Comparison of ENCODE assay signal across 10 mouse cellular contexts in genomic region chr9:44399114-44399794, GRCm38 (mm10). TPM values are rescaled to one million over a fixed set of nuclear protein-coding genes. Genes with fewer than 3 reads are reported as not detected.
DNase-seq lines count a peak whose midpoint lies in the region; ATAC-seq lines count a peak whose summit lies in the region.
"Had no signal": no experiment of that assay in that cellular context is flagged by ENCODE, and none has a peak within 500 bp of the region (broad histone marks: within the 10 kb centered on the region; RNA-seq: fewer than 3 reads in every experiment).

No protein-coding gene starts in this region.

- no peaks in the 10 kb centered on the region for H3K27me3 ChIP-seq in heart, embryonic 13.5 days (replicated peaks)
- H3K27me3 ChIP-seq in neural tube, embryonic 11.5 days (ENCODE audit: control insufficient read depth, insufficient read depth, low read length), result no peaks in the 10 kb centered on the region
- no peaks in the 10 kb centered on the region for H3K27me3 ChIP-seq in liver, embryonic 11.5 days (replicated peaks; ENCODE audit: control insufficient read depth, insufficient read depth, low read length)

- peaks cover 48% of the 10 kb centered on the region for H3K4me1 ChIP-seq in heart, embryonic 13.5 days
- H3K4me1 ChIP-seq in neural tube, embryonic 11.5 days (ENCODE audit: control insufficient read depth, insufficient read depth, low read length), result peaks cover 7% of the 10 kb centered on the region; the same call in 1 of the 2 replicates
- peaks cover 14% of the 10 kb centered on the region for H3K4me1 ChIP-seq in liver, embryonic 11.5 days (replicated peaks; ENCODE audit: control insufficient read depth, insufficient read depth, low read length)

- no peaks in the 10 kb centered on the region for H3K9me3 ChIP-seq in heart, embryonic 13.5 days
- no peaks in the 10 kb centered on the region for H3K9me3 ChIP-seq in neural tube, embryonic 11.5 days (ENCODE audit: control insufficient read depth, low read length)
- H3K9me3 ChIP-seq in liver, embryonic 11.5 days (ENCODE audit: control insufficient read depth, low read length), result no peaks in the 10 kb centered on the region
- H3K9me3 ChIP-seq: embryonic facial prominence, embryonic 13.5 days had no signal

- no peak overlapping the region for H3K27ac ChIP-seq in heart, embryonic 13.5 days (replicated peaks)
- H3K27ac ChIP-seq in neural tube, embryonic 11.5 days (ENCODE audit: low read depth, low read length), result no peak overlapping the region
- no peak overlapping the region for H3K27ac ChIP-seq in liver, embryonic 11.5 days (ENCODE audit: low read depth, low read length)
- H3K27ac ChIP-seq: macrophage had no signal

- H3K9ac ChIP-seq in heart, embryonic 13.5 days, result peak overlapping the region; percentile 24; the same call in 1 of the 2 replicates
- H3K9ac ChIP-seq in neural tube, embryonic 11.5 days (ENCODE audit: low read length), result no peak overlapping the region
- H3K9ac ChIP-seq in liver, embryonic 11.5 days (ENCODE audit: low read depth, low read length), result peak overlapping the region; percentile 13

- ATAC-seq in heart, embryonic 13.5 days (ENCODE audit: extremely low read depth, insufficient number of reproducible peaks, low FRiP score, low TSS enrichment), result no peak
- no peak for ATAC-seq in neural tube, embryonic 11.5 days (ENCODE audit: insufficient read depth, low FRiP score, low TSS enrichment)
- no peak for ATAC-seq in liver, embryonic 11.5 days (replicated peaks; ENCODE audit: low FRiP score)

- H3K4me2 ChIP-seq in heart, embryonic 13.5 days, result no peak overlapping the region
- peak overlapping the region; percentile 15; the same call in 1 of the 2 replicates for H3K4me2 ChIP-seq in neural tube, embryonic 11.5 days (ENCODE audit: low read depth)
- peak overlapping the region; percentile 93 for H3K4me2 ChIP-seq in liver, embryonic 11.5 days

- peaks cover 58% of the 10 kb centered on the region for H3K36me3 ChIP-seq in heart, embryonic 13.5 days
- peaks cover 19% of the 10 kb centered on the region for H3K36me3 ChIP-seq in neural tube, embryonic 11.5 days (ENCODE audit: control insufficient read depth, insufficient read depth, low read length)
- H3K36me3 ChIP-seq in liver, embryonic 11.5 days (ENCODE audit: control insufficient read depth, insufficient read depth, low read length), result peaks cover 35% of the 10 kb centered on the region

- no peak for DNase-seq in heart, adult 18-20 months
- DNase-seq in neural tube, embryonic 11.5 days (ENCODE audit: low spot score), result no peak
- no peak for DNase-seq in neural tube, embryonic 10.5 days (ENCODE audit: extremely low spot score, low spot score)
- no peak for DNase-seq in liver, embryonic 11.5 days (ENCODE audit: low spot score)
- no peak for DNase-seq in B cell, adult 2 months
- no peak for DNase-seq in spleen, postnatal 36 days (ENCODE audit: low spot score in 2 of 2)
- DNase-seq: thymus, adult 2 months had no signal

- WGBS in heart, embryonic 13.5 days, result 77% methylated on average over 13 of the region's 13 CpGs
- 83% methylated on average over 13 of the region's 13 CpGs for WGBS in neural tube, embryonic 11.5 days
- 83% methylated on average over 13 of the region's 13 CpGs for WGBS in liver, embryonic 11.5 days

- H3K4me3 ChIP-seq in heart, embryonic 13.5 days, result no peak overlapping the region
- no peak overlapping the region for H3K4me3 ChIP-seq in neural tube, embryonic 11.5 days (ENCODE audit: low read depth, low read length)
- H3K4me3 ChIP-seq in liver, embryonic 11.5 days (ENCODE audit: low read depth, low read length), result peak overlapping the region; percentile 94

RNA-seq across cellular contexts. Expression of gene Slc37a4, which starts 2.6 kb away (rescaled TPM):
- 31.4 and 36.4 TPM in 2 replicates for polyA plus RNA-seq in heart, embryonic 13.5 days (2015; fragmentation: Nextera tagmentation; extraction: Ambion mirVana)
- 10 to 100 TPM; 17.8 to 20.3 TPM for total RNA-seq in heart, adult 18-20 months (2021)
- 26.8 and 31.8 TPM in 2 replicates for polyA plus RNA-seq in neural tube, embryonic 11.5 days (2014; fragmentation: Nextera tagmentation; extraction: Ambion mirVana)
- 33.2 TPM in 2 replicates for polyA plus RNA-seq in liver, embryonic 11.5 days (2014; fragmentation: Nextera tagmentation; extraction: Ambion mirVana)

RNA-seq across cellular contexts. Expression of gene Rps25, which starts 7.7 kb away (rescaled TPM):
- polyA plus RNA-seq in heart, embryonic 13.5 days (2015; fragmentation: Nextera tagmentation; extraction: Ambion mirVana), result 1,048 and 1,209 TPM in 2 replicates
- 100 to 1,000 TPM; 788 to 877 TPM for total RNA-seq in heart, adult 18-20 months (2021)
- polyA plus RNA-seq in neural tube, embryonic 11.5 days (2014; fragmentation: Nextera tagmentation; extraction: Ambion mirVana), result 1,766 and 1,857 TPM in 2 replicates
- 2,656 and 2,838 TPM in 2 replicates for polyA plus RNA-seq in liver, embryonic 11.5 days (2014; fragmentation: Nextera tagmentation; extraction: Ambion mirVana)

RNA-seq across cellular contexts. Expression of gene Trappc4, which starts 8.1 kb away (rescaled TPM):
- 78.9 and 89.7 TPM in 2 replicates for polyA plus RNA-seq in heart, embryonic 13.5 days (2015; fragmentation: Nextera tagmentation; extraction: Ambion mirVana)
- 10 to 100 TPM; 42.0 to 43.6 TPM for total RNA-seq in heart, adult 18-20 months (2021)
- 204 and 214 TPM in 2 replicates for polyA plus RNA-seq in neural tube, embryonic 11.5 days (2014; fragmentation: Nextera tagmentation; extraction: Ambion mirVana)
- 99.5 and 107 TPM in 2 replicates for polyA plus RNA-seq in liver, embryonic 11.5 days (2014; fragmentation: Nextera tagmentation; extraction: Ambion mirVana)

RNA-seq across cellular contexts. Expression of gene Ccdc84, which starts 19.1 kb away (rescaled TPM):
- 19.6 and 21.4 TPM in 2 replicates for polyA plus RNA-seq in heart, embryonic 13.5 days (2015; fragmentation: Nextera tagmentation; extraction: Ambion mirVana)
- total RNA-seq in heart, adult 18-20 months (2021), result 1 to 10 TPM; 5.0 to 6.0 TPM
- polyA plus RNA-seq in neural tube, embryonic 11.5 days (2014; fragmentation: Nextera tagmentation; extraction: Ambion mirVana), result 20.9 and 21.8 TPM in 2 replicates
- polyA plus RNA-seq in liver, embryonic 11.5 days (2014; fragmentation: Nextera tagmentation; extraction: Ambion mirVana), result 25.0 and 26.1 TPM in 2 replicates

RNA-seq across cellular contexts. Expression of gene Hyou1, which starts 20.0 kb away (rescaled TPM):
- polyA plus RNA-seq in heart, embryonic 13.5 days (2015; fragmentation: Nextera tagmentation; extraction: Ambion mirVana), result 16.0 and 17.5 TPM in 2 replicates
- total RNA-seq in heart, adult 18-20 months (2021), result 10 to 100 TPM; 46.6 to 65.5 TPM
- 36.7 and 38.8 TPM in 2 replicates for polyA plus RNA-seq in neural tube, embryonic 11.5 days (2014; fragmentation: Nextera tagmentation; extraction: Ambion mirVana)
- polyA plus RNA-seq in liver, embryonic 11.5 days (2014; fragmentation: Nextera tagmentation; extraction: Ambion mirVana), result 37.1 and 37.7 TPM in 2 replicates
